Mouse (Mus musculus) E14TG2a.4 (cell line): Measurements from ENCODE around the gene Dync2li1.

Experiments used
- CTCF ChIP-seq: conservative IDR thresholded peaks from 2 replicates; pipeline ENCODE4 v1.5.1; 2014; ENCODE audit warnings: low read length
- NANOG ChIP-seq: IDR thresholded peaks from 2 replicates; pipeline ENCODE4 v1.6.1; 2014; ENCODE audit warnings: borderline replicate concordance, low read length, mixed read lengths
- POU5F1 ChIP-seq: IDR thresholded peaks from 2 replicates; pipeline ENCODE4 v1.6.1; 2014; ENCODE audit warnings: low read length, borderline replicate concordance

- TF ChIP-seq CTCF (no peak), NANOG (no peak), POU5F1 (no peak)
Measured at GRCm38 (mm10) chr17:84626857-84627305, 585 bp downstream of the Dync2li1 start.
